Mouse (Mus musculus) hindbrain, embryonic 15.5 days (tissue): Measurements from ENCODE around the gene Runx3. TPM values are rescaled to one million over a fixed set of nuclear protein-coding genes. Genes with fewer than 3 reads are reported as not detected.

ENCODE experiments used
- ATAC-seq: fragments of 200-750 bp; cut with Nextera tagmentation; 2 replicates; pipeline ENCODE4 v1.8.0; 2017; ENCODE audit warnings: low read depth, moderate number of reproducible peaks, moderate TSS enrichment; ENCODE audit not compliant: low FRiP score
- H3K27ac ChIP-seq: fragments of 300-500 bp; sonication (generic); replicated peaks from 2 replicates; pipeline ENCODE4 v1.5.1; 2015; ENCODE audit warnings: mild to moderate bottlenecking, inconsistent platforms
- H3K27me3 ChIP-seq: fragments of 300-500 bp; sonication (generic); 2 replicates; pipeline ENCODE4 v1.6.1; 2015; ENCODE audit warnings: control low read depth, inconsistent platforms
- H3K36me3 ChIP-seq: fragments of 300-500 bp; sonication (generic); 2 replicates; pipeline ENCODE4 v1.6.1; 2015; ENCODE audit warnings: control low read depth, inconsistent platforms
- H3K4me1 ChIP-seq: fragments of 300-500 bp; sonication (generic); replicated peaks from 2 replicates; pipeline ENCODE4 v1.6.1; 2015; ENCODE audit warnings: control low read depth, inconsistent platforms
- H3K4me2 ChIP-seq: fragments of 300-500 bp; sonication (generic); 2 replicates; pipeline ENCODE4 v1.6.1; 2015; ENCODE audit warnings: moderate library complexity, mild to moderate bottlenecking, inconsistent platforms
- H3K4me3 ChIP-seq: fragments of 300-500 bp; sonication (generic); 2 replicates; pipeline ENCODE4 v1.5.1; 2015; ENCODE audit warnings: mild to moderate bottlenecking, inconsistent platforms
- H3K9ac ChIP-seq: fragments of 300-500 bp; sonication (generic); 2 replicates; pipeline ENCODE4 v1.6.1; 2015; ENCODE audit warnings: inconsistent platforms
- H3K9me3 ChIP-seq: fragments of 300-500 bp; sonication (generic); 2 replicates; pipeline ENCODE4 v1.6.1; 2016; ENCODE audit warnings: control low read depth, inconsistent platforms
- WGBS: fragments of 180-500 bp; shearing (Covaris S2); methylation state at CpG from one replicate; pipeline ENCODE4 v1.1.7; 2015; 5-methylcytosine and 5-hydroxymethylcytosine counted together
- polyA plus RNA-seq: library from polyadenylated mRNA; unstranded; fragments of >200 nt; fragmentation: Nextera tagmentation; extraction: Ambion mirVana; gene quantifications from 2 replicates; pipeline ENCODE4 v1.2.1, GENCODE M21; 2015

Runx3 gene
- polyA plus RNA-seq, 1 experiment from 2014 or later, result 0.05 TPM

GRCm38 (mm10) chr4:135219652-135220051 is 99.2 kb downstream of the Runx3 start:
- no peaks in the 10 kb centered on the region for H3K4me1 ChIP-seq
- no peak overlapping the region for H3K4me2 ChIP-seq
- H3K4me3 ChIP-seq, result no peak overlapping the region
- no peak; the same call in 1 of the 2 replicates for ATAC-seq
- no peaks in the 10 kb centered on the region for H3K27me3 ChIP-seq
- H3K9ac ChIP-seq, result no peak overlapping the region
- 47% methylated on average over 4 of the region's 4 CpGs for WGBS
- H3K36me3 ChIP-seq, result peaks cover 11% of the 10 kb centered on the region
- no peak overlapping the region for H3K27ac ChIP-seq
- H3K9me3 ChIP-seq, result no peaks in the 10 kb centered on the region

- H3K4me1 ChIP-seq, result no peaks in the 10 kb centered on the region
- ATAC-seq, result no peak
- WGBS, result 81% methylated on average over 3 of the region's 3 CpGs
- no peak overlapping the region for H3K4me2 ChIP-seq
- no peaks in the 10 kb centered on the region for H3K27me3 ChIP-seq
- peaks cover 11% of the 10 kb centered on the region for H3K36me3 ChIP-seq
- no peak overlapping the region for H3K9ac ChIP-seq
- H3K4me3 ChIP-seq, result no peak overlapping the region
- H3K27ac ChIP-seq, result no peak overlapping the region
- H3K9me3 ChIP-seq, result no peaks in the 10 kb centered on the region
Measured at GRCm38 (mm10) chr4:135220641-135221040, 100.2 kb downstream of the Runx3 start.

GRCm38 (mm10) chr4:135221632-135222407 is 101.4 kb downstream of the Runx3 start:
- H3K4me3 ChIP-seq, result no peak overlapping the region
- H3K4me1 ChIP-seq, result no peaks in the 10 kb centered on the region
- H3K9ac ChIP-seq, result no peak overlapping the region
- no peak for ATAC-seq
- no peak overlapping the region for H3K27ac ChIP-seq
- H3K9me3 ChIP-seq, result no peaks in the 10 kb centered on the region
- WGBS, result 82% methylated on average over 12 of the region's 12 CpGs
- no peak overlapping the region for H3K4me2 ChIP-seq
- peaks cover 11% of the 10 kb centered on the region for H3K36me3 ChIP-seq
- H3K27me3 ChIP-seq, result no peaks in the 10 kb centered on the region

GRCm38 (mm10) chr4:135223808-135224207 is 103.4 kb downstream of the Runx3 start:
- H3K27ac ChIP-seq, result no peak overlapping the region
- ATAC-seq, result no peak

GRCm38 (mm10) chr4:135226008-135226667 is 105.7 kb downstream of the Runx3 start:
- Histone ChIP-seq H3K36me3 (0 out of 2 replicates have a peak, but pooled peaks cover 4% of the 10 kb centered on the region), H3K4me3 (no peak overlapping the region), H3K4me2 (no peak overlapping the region), H3K9ac (no peak overlapping the region), H3K9me3 (no peaks in the 10 kb centered on the region), H3K27ac (no peak overlapping the region), H3K4me1 (peaks cover 4% of the 10 kb centered on the region; the same call in 1 of the 2 replicates), H3K27me3 (no peaks in the 10 kb centered on the region)
- ATAC-seq, result no peak
- 91% methylated on average over 12 of the region's 12 CpGs for WGBS

More at GRCm38 (mm10) chr4:135223808-135224207, 103.4 kb downstream of the Runx3 start:
- Histone ChIP-seq H3K4me1 (no peaks in the 10 kb centered on the region), H3K4me3 (no peak overlapping the region), H3K27me3 (no peaks in the 10 kb centered on the region), H3K36me3 (0 out of 2 replicates have a peak, but pooled peaks cover 4% of the 10 kb centered on the region), H3K4me2 (no peak overlapping the region), H3K9ac (no peak overlapping the region), H3K9me3 (no peaks in the 10 kb centered on the region)
- WGBS, result 75% methylated on average over 9 of the region's 9 CpGs

Other genes with a start within 250 kb of the Runx3 start
- gene Tmem50a, start 205.6 kb upstream of the Runx3 start, polyA plus RNA-seq, result 209 and 217 TPM in 2 replicates
- gene Rsrp1, start 197.1 kb upstream of the Runx3 start, polyA plus RNA-seq, result 465 and 471 TPM in 2 replicates
- 57.2 and 62.7 TPM in 2 replicates for gene Syf2, start 189.8 kb upstream of the Runx3 start, polyA plus RNA-seq
- 67.1 and 73.3 TPM in 2 replicates for gene Clic4, start 152.2 kb downstream of the Runx3 start, polyA plus RNA-seq
- gene Srrm1, start 232.7 kb downstream of the Runx3 start, polyA plus RNA-seq, result 170 and 175 TPM in 2 replicates